Mouse (Mus musculus): ENCODE measurements at regions not wholly inside any gene's neighbourhood (a gene's known extent, or its start where the extent isn't known, plus 50 kb on each side); places are given as distances from the start of the nearest gene placed in this dataset.

- no peak for DNase-seq (ENCODE audit: inconsistent ontology term)
Measured at GRCm38 (mm10) chr12:107759291-107759690, 244.1 kb downstream of the Bcl11b start.

DNA sequence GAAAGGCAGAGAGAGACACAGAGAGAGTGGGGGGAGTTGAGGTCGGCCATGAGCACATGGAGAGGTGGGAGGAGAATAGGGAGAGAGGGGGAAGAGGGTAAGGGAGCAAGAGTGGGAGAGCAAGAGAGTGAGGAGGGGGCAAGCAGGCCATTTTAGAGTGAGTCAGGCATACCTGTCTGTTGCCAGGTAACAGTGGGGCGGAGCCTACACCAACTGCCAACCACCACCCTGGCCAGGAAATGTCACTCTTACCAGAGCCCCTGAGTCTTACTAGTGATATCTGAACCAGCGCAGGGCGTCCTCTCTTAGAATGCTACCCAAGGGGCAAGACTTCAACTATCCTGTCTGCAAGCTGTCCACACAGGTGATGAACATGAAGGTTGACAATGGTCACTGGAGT, 243.5 kb downstream of the Bcl11b start:
- no peak for DNase-seq (ENCODE audit: inconsistent ontology term)

DNA sequence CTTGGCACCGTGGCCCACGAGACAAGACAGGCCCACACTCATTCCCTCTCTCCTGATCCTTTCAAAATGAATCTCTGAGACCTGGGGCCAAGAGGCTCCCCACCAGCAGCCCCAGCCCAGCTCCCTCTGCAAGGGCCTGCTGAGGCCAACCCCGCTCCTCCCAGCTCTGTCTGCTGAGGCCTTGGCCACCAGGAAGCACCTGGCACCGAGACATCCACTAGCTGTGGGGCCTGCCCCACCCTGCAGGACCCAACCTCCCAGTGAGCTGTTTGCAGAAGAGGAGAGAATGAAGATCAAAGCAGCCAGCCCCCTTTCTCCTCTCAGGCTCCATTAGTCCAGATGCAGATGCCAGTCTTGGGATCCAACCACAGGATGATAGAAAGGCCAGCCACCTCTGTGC, 241.3 kb downstream of the Bcl11b start:
- DNase-seq (ENCODE audit: inconsistent ontology term) = no peak

GRCm38 (mm10) chr12:107769801-107770515, 233.4 kb downstream of the Bcl11b start:
- DNase-seq (ENCODE audit: inconsistent ontology term) = no peak

GRCm38 (mm10) chr12:107770516-107770836, 232.9 kb downstream of the Bcl11b start:
- no peak for DNase-seq (ENCODE audit: inconsistent ontology term)

GRCm38 (mm10) chr12:107771325-107771724, 232.1 kb downstream of the Bcl11b start:
- DNase-seq (ENCODE audit: inconsistent ontology term) = no peak

DNA sequence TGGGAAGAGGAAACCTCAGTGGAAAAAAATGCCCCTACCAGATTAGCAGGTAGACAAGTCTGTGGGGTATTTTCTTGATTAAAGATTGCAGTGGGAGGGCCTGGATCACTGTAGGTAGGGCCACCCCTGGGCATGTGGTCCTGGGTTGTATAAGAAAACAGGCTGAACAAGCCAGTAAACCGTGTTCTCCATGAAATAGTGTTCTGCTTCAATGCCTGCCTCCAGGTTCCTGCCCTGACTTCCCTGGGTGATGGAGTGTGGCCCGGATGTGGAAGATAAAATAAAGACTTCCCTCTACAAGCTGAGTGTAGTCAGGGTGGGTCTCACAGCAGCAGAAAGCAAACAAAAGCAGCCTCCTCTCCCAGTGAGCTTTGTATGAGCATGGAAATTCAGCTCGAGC, 231.6 kb downstream of the Bcl11b start:
- DNase-seq (ENCODE audit: inconsistent ontology term) = no peak

GRCm38 (mm10) chr12:107778046-107778445, 225.4 kb downstream of the Bcl11b start:
- DNase-seq (ENCODE audit: inconsistent ontology term) = no peak

DNA sequence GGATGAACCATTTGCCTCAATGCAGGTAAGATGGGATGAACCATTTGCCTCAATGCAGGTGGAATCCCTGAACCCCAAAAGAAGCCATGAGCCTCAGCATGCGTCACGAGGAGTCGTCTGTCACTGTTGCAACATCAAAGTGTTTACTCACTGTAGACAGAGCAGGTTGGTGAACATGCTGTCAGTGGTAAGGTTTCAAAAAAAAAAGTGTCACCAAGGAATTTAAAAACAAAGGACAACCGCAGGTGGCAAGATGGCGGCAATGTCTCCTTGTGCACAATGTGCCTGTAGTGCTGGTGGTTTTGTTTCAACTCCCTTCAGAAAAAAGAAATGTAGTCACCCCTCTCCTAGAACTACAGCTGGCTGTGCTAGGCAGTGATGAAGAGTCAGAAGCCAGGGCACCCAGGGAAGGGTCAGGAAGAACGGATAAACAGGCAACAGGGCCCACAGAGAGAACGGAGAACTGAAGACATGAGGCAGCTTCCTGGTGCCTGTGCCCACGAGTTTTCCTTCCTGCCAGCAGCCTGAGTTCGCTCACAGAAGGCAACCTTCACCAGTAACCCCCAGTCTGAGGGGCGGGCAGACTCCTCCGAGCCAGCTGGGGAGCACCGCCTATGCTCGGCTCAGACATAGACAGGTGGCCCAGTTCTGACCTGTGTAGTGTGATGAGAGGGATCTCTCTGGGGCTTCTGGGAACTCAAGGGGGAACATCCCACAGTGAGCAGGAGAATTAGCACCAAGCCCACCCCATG, 223.9 kb downstream of the Bcl11b start:
- no peak for DNase-seq (ENCODE audit: inconsistent ontology term)

GRCm38 (mm10) chr12:107782147-107782546, 221.3 kb downstream of the Bcl11b start:
- DNase-seq (ENCODE audit: inconsistent ontology term) = no peak

DNA sequence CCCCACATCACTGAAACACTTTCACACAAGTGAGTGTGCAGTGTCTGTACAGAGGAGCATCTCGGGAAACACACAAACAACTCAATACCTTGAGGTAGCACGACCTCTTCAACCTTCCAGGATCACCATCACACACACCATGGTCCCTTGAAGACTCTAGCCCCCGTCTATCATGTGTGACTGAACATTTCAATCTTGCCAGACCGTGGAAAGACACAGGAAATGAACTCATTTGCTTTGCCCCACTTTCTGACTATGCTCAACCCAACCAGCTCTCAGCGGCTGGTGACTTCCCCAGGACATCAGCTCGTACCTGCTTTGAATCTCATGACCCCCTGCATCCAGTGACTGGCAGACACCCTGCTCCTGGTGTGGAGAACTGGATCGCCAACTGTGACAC, 219.6 kb downstream of the Bcl11b start:
- DNase-seq (ENCODE audit: inconsistent ontology term) = no peak

DNA sequence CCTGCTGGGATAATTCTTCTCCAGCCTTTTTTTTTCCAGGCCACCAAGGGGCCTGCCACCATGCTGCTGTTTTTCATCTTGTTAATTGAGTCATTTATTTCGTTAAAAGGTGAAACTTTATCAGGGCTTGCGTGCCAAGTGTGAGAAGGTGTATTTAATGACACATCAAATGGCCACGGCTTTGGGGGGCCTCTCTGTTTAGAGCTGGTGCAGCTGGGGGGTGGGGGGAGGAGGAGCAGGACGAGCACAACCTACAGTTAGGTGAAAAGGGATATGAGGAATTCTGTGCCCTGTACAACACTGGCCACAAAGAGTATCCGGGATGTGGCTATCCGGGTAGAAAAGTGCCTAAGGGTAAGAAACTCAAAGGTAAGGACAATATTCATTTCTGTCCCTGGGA, 213.6 kb downstream of the Bcl11b start:
- no peak for DNase-seq (ENCODE audit: inconsistent ontology term)

DNA sequence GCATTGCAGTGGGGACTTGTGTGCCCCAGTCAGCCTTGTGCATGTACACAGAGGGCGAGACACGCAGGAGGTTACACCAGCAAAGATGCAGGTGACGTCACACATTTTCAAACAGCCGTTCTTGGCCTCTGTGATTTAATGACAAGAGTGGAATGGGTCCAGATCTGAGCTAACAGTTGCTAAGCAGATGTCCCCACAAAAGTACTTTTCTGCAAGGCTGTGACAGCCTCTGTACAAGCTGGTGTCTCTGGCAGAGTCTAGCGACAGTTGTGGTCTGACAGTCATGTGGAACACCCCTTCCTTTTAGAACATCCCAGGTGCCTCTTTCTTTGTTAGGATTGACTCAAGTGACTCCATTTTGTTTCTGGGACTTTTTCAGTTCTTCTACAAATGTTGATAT, 203.1 kb downstream of the Bcl11b start:
- no peak for DNase-seq (ENCODE audit: inconsistent ontology term)

DNA sequence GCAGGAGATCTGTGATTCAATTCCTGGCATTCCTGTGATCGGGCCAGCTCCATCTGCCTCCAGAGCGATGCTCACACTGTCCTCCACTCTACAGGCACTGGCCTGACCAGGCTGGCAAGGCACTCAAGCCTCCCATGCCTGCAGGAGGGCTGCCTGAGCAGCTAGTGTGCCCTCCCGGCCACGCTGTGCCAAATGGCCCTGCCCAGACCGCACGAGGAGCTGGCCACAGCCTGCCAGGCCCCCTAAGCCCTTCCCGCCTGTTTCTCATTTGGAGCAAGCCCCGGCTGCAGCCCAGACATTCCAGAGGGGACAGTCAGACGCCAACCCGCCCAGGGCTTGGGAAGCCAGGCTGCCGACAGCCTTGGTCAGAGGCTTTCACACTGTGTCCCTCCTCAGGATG, 195.8 kb downstream of the Bcl11b start:
- DNase-seq (ENCODE audit: inconsistent ontology term) = peak; percentile 98

DNA sequence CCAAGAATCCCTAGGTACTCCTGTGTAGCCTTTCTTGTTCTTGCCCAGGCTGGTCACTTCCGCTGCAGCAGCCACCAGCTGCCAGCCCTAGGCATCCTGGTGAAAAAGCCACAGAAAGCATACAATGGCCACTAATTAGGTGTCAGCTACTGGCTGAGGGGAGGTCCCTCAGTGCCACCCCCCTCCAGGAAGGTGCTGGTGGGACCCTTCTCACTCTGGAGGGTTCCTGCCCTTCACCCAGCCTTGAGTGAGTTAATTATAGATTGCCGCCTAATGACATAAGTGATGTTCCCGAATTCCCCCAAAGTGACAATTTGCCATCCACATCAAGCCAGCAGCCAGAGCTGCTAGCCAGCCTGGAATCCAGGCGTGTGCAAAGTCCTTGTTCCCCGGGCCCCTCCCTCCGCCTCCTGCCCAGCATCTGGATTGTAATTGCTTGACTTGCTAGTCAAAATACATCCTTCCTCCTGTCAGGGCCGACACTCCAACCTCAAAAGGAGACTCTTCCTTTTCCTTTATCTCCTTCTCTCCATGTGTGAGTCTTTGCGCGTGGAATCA, 195.2 kb downstream of the Bcl11b start:
- no peak for DNase-seq (ENCODE audit: inconsistent ontology term)

DNA sequence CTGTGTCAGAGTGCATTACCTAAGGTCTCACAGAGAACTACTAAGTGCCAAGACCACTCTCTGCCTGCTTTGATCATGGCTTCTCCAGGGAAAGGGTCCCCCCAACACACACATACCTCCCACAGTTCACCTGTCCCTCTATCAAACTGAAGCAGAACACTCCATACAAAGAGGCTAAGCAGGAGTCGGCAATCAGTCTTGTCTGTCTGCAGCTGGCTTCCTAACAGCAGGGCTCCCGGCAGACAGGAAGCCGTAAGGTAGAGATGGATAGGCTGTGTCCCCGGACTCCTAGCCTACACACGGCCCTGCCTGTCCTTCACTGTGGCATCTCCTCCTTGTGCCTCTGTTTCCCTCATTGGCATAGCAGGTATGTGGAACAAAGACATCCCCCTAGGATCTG, 192.2 kb downstream of the Bcl11b start:
- DNase-seq (ENCODE audit: inconsistent ontology term) = no peak

DNA sequence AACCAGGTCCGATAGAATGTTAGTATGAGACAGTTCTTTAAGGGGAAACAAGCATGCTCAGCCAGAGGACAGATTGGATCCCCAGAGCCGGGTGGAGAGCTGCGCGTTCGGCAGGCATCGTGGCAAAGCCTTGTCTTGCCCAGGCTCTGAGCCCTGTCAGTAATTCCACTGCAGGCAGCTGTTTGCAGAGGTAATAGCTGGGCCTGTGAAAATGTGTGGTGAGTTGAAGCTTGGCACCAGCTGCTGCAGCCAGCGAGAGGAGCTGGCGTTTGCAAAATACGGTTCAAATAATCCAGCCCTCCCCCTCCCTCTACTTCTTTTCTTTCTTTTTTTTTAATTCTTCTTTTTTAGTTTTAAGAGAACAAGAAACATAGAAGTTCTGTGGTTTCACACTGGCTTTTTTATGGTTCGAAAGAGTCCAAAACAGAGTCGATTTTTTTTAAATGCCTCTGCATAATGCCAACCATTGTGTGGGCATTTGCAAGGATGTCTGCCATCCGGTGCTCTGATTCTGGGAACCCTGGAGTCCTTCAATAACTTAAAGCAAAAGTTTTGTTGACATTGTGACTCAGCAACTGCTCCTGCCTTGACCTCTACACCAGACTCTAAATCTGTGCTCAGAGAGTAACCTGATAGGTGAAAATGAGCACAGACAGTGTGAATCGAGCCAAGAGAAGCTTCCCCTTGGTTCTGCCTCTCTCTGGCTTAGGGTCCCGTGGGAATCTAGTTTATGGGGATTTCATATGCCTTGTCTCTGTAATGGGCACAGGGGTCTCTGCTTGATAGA, 190.7 kb downstream of the Bcl11b start:
- peak; percentile 11 for DNase-seq (ENCODE audit: inconsistent ontology term)

- no peak for DNase-seq (ENCODE audit: inconsistent ontology term)
Measured at GRCm38 (mm10) chr12:107814926-107815325, 188.5 kb downstream of the Bcl11b start.

- DNase-seq (ENCODE audit: inconsistent ontology term) = no peak
Measured at GRCm38 (mm10) chr12:107823768-107824394, 179.5 kb downstream of the Bcl11b start.

DNA sequence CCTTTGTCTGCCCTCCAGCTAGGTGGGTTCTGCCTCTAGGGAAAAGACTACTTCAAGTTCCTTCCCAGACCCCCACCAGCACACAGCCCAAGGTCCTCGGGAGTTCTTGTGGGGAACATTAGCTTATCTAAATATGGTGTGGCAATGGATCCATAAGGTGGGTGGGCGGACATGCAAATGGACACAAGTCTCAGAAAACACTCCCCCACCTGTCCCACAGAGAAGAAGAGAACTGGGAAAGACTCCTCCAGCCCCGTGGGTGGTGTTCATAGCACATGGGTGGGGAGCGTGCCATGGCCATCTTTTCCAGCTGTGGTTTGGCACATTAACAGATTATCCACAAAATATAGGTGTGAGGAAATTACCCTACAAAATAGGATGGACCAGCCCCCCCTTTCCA, 177.5 kb downstream of the Bcl11b start:
- no peak for DNase-seq (ENCODE audit: inconsistent ontology term)

DNA sequence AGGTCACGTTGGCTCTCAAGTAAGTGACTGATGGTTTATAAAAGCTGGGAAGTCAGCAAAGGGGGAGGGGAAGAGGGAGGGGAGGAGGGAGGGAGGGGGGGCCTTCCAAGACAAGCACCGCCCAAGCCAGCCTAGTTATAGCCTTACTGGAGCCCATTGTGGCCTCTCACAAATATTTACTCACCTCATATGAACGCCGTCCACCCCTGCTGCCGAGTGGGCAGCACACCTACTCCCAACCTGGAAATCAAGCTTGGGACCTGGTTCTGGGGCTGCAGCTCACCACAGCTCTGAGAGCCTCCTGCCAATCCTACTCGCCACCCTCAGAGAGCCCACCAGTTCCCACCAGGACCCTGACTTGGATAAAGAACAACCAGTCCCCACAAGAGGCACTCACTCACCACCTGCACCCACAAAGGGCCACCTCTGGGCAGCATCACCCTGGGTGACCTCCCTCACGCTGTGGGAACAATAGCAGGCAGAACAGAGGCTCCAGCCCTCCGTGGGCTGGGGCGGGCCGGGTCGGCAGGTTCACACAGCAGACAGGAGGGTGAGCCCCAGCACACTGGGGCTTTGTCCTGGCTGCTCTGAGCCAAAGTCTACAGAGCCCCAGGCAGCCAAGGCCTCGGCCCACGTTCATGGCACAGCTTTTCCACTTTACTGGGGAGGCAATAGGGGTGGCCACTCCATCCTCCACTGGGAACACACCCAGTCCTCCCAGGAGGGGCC, 171.8 kb downstream of the Bcl11b start:
- peak; percentile 6 for DNase-seq (ENCODE audit: inconsistent ontology term)

Data from Muller cell, postnatal 12 days (primary cell).